Mouse (Mus musculus): ENCODE measurements around the gene Iars2. TPM values are rescaled to one million over a fixed set of nuclear protein-coding genes. Genes with fewer than 3 reads are reported as not detected.

Iars2 gene
- total and polyA plus RNA-seq, 2 experiments from 2014 or later = 15.2 to 38.1 TPM

GRCm38 (mm10) chr1:185362677-185363520, 33.7 kb upstream of the Iars2 start, which contains the start of gene Eprs:
Gene Eprs (plus strand): TSS chr1:185363044.
- Histone ChIP-seq H3K4me1 (ENCODE audit: insufficient read depth) (peaks cover 5% of the 10 kb centered on the region), H3K4me2 (ENCODE audit: low read depth) (peak within 1 kb of the TSS; percentile 70), H3K36me3 (ENCODE audit: insufficient read depth) (peaks cover 8% of the 10 kb centered on the region), H3K27ac (ENCODE audit: low read depth, low read length) (peak within 1 kb of the TSS; percentile 92), H3K27me3 (ENCODE audit: insufficient read depth, low read length) (no peaks in the 10 kb centered on the region), H3K4me3 (ENCODE audit: low read depth, low read length) (peak within 1 kb of the TSS; percentile 97), H3K9me3 (ENCODE audit: low read length) (no peaks in the 10 kb centered on the region), H3K9ac (peak within 1 kb of the TSS; percentile 76)
- WGBS = under 1% methylated on average over 80 of the region's 92 CpGs
- peak; percentile 35 for TF ChIP-seq CTCF (IDR thresholded peaks at IDR 0.05; ENCODE audit: low read depth)
- peak; percentile 97 for ATAC-seq
- DNase-seq = peak; percentile 100

DNA sequence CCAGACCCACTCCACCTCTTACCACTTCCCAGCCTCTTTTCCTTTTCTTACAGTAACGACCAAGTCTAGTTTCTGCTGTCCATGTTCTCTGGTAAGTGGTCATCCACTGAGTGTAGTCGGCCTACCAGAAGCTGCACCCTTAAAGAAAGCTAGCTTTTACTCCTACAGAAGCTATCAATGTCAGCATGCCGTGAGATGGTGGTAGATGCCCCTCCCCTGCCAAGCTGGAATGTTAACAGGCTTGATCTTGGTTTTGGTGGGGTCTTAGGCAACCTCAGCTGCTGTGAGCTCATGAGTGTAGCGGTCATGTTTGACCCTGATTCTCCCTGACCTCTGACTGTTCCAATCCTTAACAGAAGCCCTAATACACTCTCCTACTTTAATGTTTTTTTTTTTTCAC, 29.0 kb upstream of the Iars2 start:
- Histone ChIP-seq H3K27me3 (ENCODE audit: insufficient read depth, low read length) (no peaks in the 10 kb centered on the region), H3K27ac (ENCODE audit: low read depth, low read length) (no peak overlapping the region), H3K4me3 (ENCODE audit: low read depth, low read length) (no peak overlapping the region), H3K36me3 (ENCODE audit: insufficient read depth) (peaks cover 30% of the 10 kb centered on the region), H3K9me3 (ENCODE audit: low read length) (no peaks in the 10 kb centered on the region), H3K9ac (no peak overlapping the region), H3K4me1 (ENCODE audit: insufficient read depth) (no peaks in the 10 kb centered on the region; the same call in 1 of the 2 replicates), H3K4me2 (ENCODE audit: low read depth) (no peak overlapping the region)
- no peak for ATAC-seq
- DNase-seq = no peak
- 85% methylated on average over 4 of the region's 4 CpGs for WGBS
- no peak for TF ChIP-seq CTCF (IDR thresholded peaks at IDR 0.05; ENCODE audit: low read depth)

- H3K4me1 ChIP-seq (ENCODE audit: insufficient read depth) = no peaks in the 10 kb centered on the region
- no peak overlapping the region for H3K27ac ChIP-seq (ENCODE audit: low read depth, low read length)
- H3K36me3 ChIP-seq (ENCODE audit: insufficient read depth) = peaks cover 46% of the 10 kb centered on the region
- no peaks in the 10 kb centered on the region for H3K9me3 ChIP-seq (ENCODE audit: low read length)
- no peak for DNase-seq
- no peaks in the 10 kb centered on the region for H3K27me3 ChIP-seq (ENCODE audit: insufficient read depth, low read length)
- H3K9ac ChIP-seq = no peak overlapping the region
- H3K4me3 ChIP-seq (ENCODE audit: low read depth, low read length) = no peak overlapping the region
- WGBS = 97% methylated on average over 8 of the region's 8 CpGs
- ATAC-seq = no peak
- H3K4me2 ChIP-seq (ENCODE audit: low read depth) = no peak overlapping the region
- no peak for TF ChIP-seq CTCF (IDR thresholded peaks at IDR 0.05; ENCODE audit: low read depth)
Measured at GRCm38 (mm10) chr1:185356246-185356645, 27.1 kb upstream of the Iars2 start.

GRCm38 (mm10) chr1:185354731-185355130, 25.5 kb upstream of the Iars2 start:
- 89% methylated on average over 4 of the region's 4 CpGs for WGBS
- H3K27me3 ChIP-seq (ENCODE audit: insufficient read depth, low read length) = no peaks in the 10 kb centered on the region
- H3K4me2 ChIP-seq (ENCODE audit: low read depth) = no peak overlapping the region
- no peaks in the 10 kb centered on the region for H3K9me3 ChIP-seq (ENCODE audit: low read length)
- DNase-seq = no peak
- H3K4me3 ChIP-seq (ENCODE audit: low read depth, low read length) = no peak overlapping the region
- H3K4me1 ChIP-seq (ENCODE audit: insufficient read depth) = no peaks in the 10 kb centered on the region
- H3K27ac ChIP-seq (ENCODE audit: low read depth, low read length) = no peak overlapping the region
- no peak for TF ChIP-seq CTCF (IDR thresholded peaks at IDR 0.05; ENCODE audit: low read depth)
- H3K36me3 ChIP-seq (ENCODE audit: insufficient read depth) = peaks cover 61% of the 10 kb centered on the region
- ATAC-seq = no peak
- H3K9ac ChIP-seq = no peak overlapping the region

DNA sequence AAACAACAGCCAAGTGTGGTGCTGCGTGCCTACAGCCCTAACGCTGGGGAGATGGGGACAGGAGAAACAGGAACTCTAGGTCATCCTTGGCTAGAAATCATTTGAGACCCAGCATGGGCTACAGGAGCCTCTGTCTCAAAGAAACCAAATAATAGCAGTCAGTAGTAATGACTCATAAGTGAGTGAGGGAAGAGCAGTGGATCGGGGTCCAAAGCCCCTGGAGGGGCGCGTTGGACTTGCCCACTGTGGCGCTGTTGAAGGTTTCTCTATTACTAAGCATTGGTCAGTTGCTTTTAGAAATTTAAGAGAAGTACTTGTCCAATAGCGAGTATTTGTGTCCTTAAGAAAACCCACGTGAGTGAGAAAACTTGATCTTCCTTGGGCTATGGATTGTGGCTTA, 24.2 kb upstream of the Iars2 start:
- Histone ChIP-seq H3K4me1 (ENCODE audit: insufficient read depth) (no peaks in the 10 kb centered on the region), H3K9ac (no peak overlapping the region), H3K4me2 (ENCODE audit: low read depth) (no peak overlapping the region), H3K36me3 (ENCODE audit: insufficient read depth) (peaks cover 69% of the 10 kb centered on the region), H3K9me3 (ENCODE audit: low read length) (no peaks in the 10 kb centered on the region), H3K27ac (ENCODE audit: low read depth, low read length) (no peak overlapping the region), H3K27me3 (ENCODE audit: insufficient read depth, low read length) (no peaks in the 10 kb centered on the region), H3K4me3 (ENCODE audit: low read depth, low read length) (no peak overlapping the region)
- DNase-seq (no peak), ATAC-seq (no peak)
- WGBS = 97% methylated on average over 8 of the region's 8 CpGs
- no peak for TF ChIP-seq CTCF (IDR thresholded peaks at IDR 0.05; ENCODE audit: low read depth)

DNA sequence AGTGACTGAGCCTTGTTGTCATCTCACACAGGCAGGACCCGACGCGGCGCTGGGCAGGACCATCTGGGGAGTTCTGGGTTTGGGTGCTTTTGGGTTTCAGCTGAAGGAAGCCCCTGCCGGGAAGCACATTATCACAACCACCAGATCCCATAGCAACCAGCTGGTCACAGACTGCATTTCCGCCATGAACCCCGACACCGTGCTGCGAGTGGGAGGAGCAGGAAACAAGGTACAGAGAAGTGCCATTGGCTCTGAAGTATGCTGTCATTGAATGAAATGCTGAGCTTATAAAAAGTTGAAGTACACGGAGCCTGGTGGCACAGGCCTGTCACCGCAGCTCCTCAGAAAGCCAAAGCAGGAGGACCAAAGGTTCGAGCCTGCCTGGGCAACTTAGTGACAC, 23.0 kb upstream of the Iars2 start:
- ATAC-seq (no peak), DNase-seq (no peak)
- no peaks in the 10 kb centered on the region for H3K9me3 ChIP-seq (ENCODE audit: low read length)
- peaks cover 74% of the 10 kb centered on the region for H3K36me3 ChIP-seq (ENCODE audit: insufficient read depth)
- H3K4me3 ChIP-seq (ENCODE audit: low read depth, low read length) = no peak overlapping the region
- no peak overlapping the region for H3K4me2 ChIP-seq (ENCODE audit: low read depth)
- 94% methylated on average over 12 of the region's 12 CpGs for WGBS
- H3K4me1 ChIP-seq (ENCODE audit: insufficient read depth) = no peaks in the 10 kb centered on the region
- no peak overlapping the region for H3K9ac ChIP-seq
- H3K27me3 ChIP-seq (ENCODE audit: insufficient read depth, low read length) = no peaks in the 10 kb centered on the region
- no peak for TF ChIP-seq CTCF (IDR thresholded peaks at IDR 0.05; ENCODE audit: low read depth)
- no peak overlapping the region for H3K27ac ChIP-seq (ENCODE audit: low read depth, low read length)

GRCm38 (mm10) chr1:185350611-185351010, 21.4 kb upstream of the Iars2 start:
- 98% methylated on average over 4 of the region's 4 CpGs for WGBS
- Histone ChIP-seq H3K27ac (ENCODE audit: low read depth, low read length) (no peak overlapping the region), H3K4me3 (ENCODE audit: low read depth, low read length) (no peak overlapping the region), H3K27me3 (ENCODE audit: insufficient read depth, low read length) (no peaks in the 10 kb centered on the region), H3K9ac (no peak overlapping the region), H3K4me1 (ENCODE audit: insufficient read depth) (no peaks in the 10 kb centered on the region), H3K9me3 (ENCODE audit: low read length) (no peaks in the 10 kb centered on the region), H3K4me2 (ENCODE audit: low read depth) (no peak overlapping the region), H3K36me3 (ENCODE audit: insufficient read depth) (peaks cover 83% of the 10 kb centered on the region)
- ATAC-seq (no peak), DNase-seq (no peak)
- no peak for TF ChIP-seq CTCF (IDR thresholded peaks at IDR 0.05; ENCODE audit: low read depth)
